Mouse (Mus musculus) B cell, adult 67 days (primary cell): ENCODE measurements around the gene Serpinh1. TPM values are rescaled to one million over a fixed set of nuclear protein-coding genes. Genes with fewer than 3 reads are reported as not detected.

Source experiments
- total RNA-seq, 2 experiments: library from RNA; stranded (reverse); gene quantifications; 4 replicates each; pipeline ENCODE4 v1.2.4; 2023

Gene Serpinh1
- not detected for total RNA-seq

GRCm38 (mm10) chr7:99352526-99353400 is at the start of gene Serpinh1:
Gene Serpinh1, minus strand, starts transcription at chr7:99353239.

GRCm38 (mm10) chr7:99381214-99382087 is 28.4 kb upstream of the Serpinh1 start, which contains the start of gene Gdpd5:
Gene Gdpd5, plus strand, starts transcription at chr7:99381414.

Other genes with a start within 250 kb of the Serpinh1 start
- 100 to 1,000 TPM; 182 to 233 TPM for gene Uvrag, start 212.1 kb downstream of the Serpinh1 start, total RNA-seq
- gene Dgat2, start 170.5 kb downstream of the Serpinh1 start, total RNA-seq: under 1 TPM; 0.70 to 0.86 TPM
- gene Mogat2, start 114.6 kb downstream of the Serpinh1 start, total RNA-seq: not detected
- not detected for gene Map6, start 85.8 kb downstream of the Serpinh1 start, total RNA-seq
- 1 to 10 TPM; 2.6 to 4.0 TPM for gene Gdpd5, start 28.2 kb upstream of the Serpinh1 start, total RNA-seq
- 1 to 10 TPM; 1.4 to 1.8 TPM for gene Klhl35, start 112.8 kb upstream of the Serpinh1 start, total RNA-seq
- gene Rps3, start 130.5 kb upstream of the Serpinh1 start, total RNA-seq: 1,000 to 10,000 TPM; 1,157 to 1,170 TPM
- 10 to 100 TPM; 68.0 to 69.2 TPM for gene Arrb1, start 182.2 kb upstream of the Serpinh1 start, total RNA-seq